Mouse (Mus musculus): Measurements from ENCODE around the gene Tbc1d17.

The Tbc1d17 gene

GRCm38 (mm10) chr7:44852259-44853027 is 3.6 kb upstream of the Tbc1d17 start:
- no peak for DNase-seq (ENCODE audit: low spot score)

DNA sequence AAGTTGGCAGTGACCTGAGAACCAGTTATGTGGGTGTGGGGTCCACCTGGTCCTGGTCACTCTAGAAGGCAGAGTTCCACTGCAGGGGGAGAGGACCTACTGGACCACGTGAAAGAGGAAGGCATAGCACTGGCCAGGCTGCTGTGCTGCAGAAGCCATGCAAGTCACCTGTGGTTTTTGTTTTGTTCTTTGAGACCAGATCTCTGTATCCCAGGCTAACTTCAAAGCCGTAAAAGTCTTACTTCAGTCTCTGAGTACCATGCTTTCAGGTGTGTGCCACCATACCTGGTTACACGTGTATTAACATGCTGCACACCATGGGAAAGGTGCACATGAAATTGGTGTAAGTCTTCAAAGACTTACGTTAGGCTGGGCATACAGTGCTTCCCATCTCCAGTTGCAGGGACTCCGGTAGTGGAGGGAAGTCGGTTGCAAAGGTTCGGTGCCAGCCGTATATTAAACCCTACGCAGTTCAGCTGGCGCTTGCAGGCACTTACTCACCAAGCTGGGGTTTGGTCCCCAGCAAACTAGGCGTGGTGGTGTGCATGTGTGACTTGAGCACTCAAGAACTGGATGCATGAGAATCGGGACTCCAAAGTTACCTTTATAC is 2.9 kb upstream of the Tbc1d17 start:
- DNase-seq (ENCODE audit: low spot score) = no peak

DNA sequence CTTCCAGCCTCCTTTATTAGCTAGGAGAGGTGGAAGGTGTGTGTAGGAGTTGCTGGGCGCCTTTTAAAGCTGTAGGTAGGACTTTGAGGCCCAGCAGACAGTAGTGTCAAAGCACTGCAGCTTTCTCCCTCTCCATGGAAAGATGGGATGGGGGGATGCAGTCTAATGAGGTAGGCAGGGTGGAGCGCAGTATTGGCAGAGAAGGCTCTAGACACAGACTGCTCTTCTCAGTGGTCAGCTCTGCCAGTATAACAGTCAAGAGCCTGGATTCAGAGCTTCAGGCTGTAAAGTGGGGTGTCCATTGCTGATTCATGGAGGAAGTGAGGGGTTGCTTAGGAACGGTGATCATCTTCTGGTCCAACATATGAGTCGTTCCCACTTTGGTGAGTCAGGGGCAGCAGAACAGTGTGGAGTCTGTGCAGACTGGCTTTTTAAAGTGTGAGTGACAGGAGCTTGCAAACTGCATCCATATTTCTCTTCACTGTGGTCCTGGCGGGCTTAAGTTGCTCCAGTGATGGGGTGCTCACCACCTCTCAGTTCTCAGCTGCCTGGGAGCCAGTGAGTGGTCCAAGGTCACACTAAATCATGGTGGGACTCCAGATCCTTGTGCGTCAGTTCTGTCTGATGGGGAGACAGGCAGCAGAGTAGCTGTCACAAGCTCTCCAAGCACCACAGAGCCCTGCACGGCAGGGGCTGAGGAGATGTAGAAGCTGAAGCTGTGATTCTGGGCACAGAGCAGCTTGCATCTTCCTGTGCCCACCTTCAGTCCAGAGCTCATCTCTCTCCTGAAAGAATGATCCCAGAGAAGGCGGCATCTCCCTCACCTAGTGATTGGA is 2.1 kb upstream of the Tbc1d17 start:
- DNase-seq (ENCODE audit: low spot score) = no peak

DNA sequence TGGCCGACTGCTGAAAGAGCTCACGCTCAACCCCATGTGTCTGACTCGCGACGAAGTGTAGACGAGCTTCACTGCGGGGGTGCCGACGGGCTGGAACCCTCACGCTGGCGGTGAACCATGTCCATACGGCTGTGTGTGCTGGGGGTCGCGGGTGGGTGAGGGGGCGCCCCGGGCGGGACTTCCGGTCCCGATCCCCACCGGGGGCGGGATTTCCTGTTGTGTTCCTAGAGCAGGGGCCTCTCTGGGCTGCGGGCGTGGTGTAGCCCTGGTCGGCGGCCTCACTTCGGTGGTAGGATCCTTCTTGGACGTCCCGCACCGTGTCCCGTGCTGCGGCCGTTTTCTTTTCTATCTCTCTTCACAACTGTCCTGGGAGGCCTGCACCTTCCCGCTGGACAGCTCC is 1.3 kb upstream of the Tbc1d17 start:
- no peak for DNase-seq (ENCODE audit: low spot score)

DNA sequence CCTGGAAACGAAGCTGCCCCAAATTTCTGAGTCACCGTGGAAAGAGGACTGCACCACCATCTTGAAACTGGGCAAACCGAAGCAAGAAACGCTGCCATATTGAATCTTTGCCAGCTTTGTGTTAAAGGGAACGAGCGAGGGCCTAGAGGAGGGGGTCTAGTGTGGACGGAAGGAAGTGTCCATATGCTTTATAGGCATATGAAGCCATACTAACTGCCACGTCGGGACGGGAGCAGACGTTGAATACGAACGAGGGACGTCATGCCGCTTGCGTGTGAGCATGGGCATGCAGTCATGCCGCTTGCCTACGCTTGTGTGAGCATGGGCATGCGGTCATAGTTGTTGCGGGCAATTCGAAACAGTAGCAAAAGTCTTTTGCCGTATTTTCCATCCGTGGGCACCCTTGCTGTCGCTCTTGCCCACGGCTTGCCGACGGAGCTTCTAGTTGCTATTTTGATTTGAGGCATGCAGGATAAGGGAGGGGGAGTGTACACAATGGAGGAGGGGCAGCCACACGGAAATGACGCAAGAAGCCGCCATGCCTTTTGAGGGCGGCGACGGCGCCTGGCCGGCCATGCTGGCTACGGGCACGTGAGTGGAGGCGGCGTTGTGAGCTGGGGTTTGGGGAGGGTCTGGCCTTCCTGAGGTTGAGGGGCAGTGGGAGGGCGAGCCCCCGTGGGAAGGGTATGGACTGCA is 685 bp upstream of the Tbc1d17 start:
- DNase-seq (ENCODE audit: low spot score) = peak; percentile 67

DNA sequence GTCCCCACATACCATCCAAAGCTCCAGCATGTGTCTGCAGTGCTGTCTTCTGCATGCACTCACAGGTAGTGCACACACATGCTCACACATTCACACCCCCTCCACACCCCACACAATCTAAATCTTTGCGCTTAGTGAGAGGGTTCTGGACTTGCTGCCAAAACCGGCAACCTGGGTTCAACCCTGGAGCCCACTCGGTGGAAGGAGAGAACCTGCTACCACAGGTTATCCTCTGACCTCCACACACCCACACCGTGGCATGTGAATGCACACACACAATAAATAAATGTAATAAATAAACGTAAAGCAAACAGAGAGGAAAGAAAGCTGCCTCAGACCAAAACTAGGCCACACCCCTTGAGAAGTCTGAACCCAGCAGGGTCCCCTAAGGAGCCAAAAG is 1.1 kb downstream of the Tbc1d17 start:
- no peak for DNase-seq (ENCODE audit: low spot score)

- no peak for DNase-seq (ENCODE audit: low spot score)
Observed at GRCm38 (mm10) chr7:44846804-44847203, 2.1 kb downstream of the Tbc1d17 start.

DNA sequence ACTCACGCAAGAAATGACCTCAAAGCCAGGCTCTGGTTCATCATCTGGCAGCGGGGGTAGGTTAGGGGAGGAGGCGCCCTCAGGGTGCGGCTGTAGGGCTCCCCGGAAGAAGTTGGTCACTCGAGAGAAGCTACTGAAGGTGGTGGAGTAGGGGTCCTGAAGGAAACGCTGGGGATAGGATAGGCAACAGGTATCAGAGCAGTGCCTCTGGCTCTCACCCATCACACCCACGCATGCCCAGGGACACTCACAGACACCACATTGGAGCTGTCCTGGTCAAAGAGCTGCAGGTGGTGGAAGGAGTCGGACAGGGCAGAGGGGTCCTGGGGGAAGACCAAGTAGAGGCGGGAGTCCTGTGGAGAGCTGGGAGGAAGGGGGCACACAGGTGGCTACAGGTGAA is 3.9 kb downstream of the Tbc1d17 start:
- DNase-seq (ENCODE audit: low spot score) = no peak

- DNase-seq (ENCODE audit: low spot score) = no peak
Observed at GRCm38 (mm10) chr7:44841825-44842463, 6.9 kb downstream of the Tbc1d17 start.

- DNase-seq (ENCODE audit: low spot score) = no peak
Observed at GRCm38 (mm10) chr7:44840426-44840825, 8.5 kb downstream of the Tbc1d17 start.

GRCm38 (mm10) chr7:44839491-44840191 is 9.2 kb downstream of the Tbc1d17 start:
- no peak for DNase-seq (ENCODE audit: low spot score)

DNA sequence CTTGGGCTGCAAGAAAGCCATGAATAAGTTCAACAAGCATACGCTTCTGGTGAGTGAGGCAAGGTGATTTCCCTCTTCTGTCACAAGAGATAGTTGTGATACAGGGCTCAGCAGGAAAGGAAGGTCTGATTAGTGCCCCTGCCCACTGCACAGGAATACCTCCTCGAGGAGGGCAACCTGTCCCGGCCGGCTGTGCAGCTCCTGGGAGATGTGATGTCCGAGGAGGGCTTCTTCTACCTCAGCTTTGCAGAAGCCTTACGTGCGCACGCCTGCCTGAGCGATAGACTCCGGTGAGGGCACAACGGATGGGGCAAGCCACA is 9.7 kb downstream of the Tbc1d17 start:
- DNase-seq (ENCODE audit: low spot score) = no peak

DNA sequence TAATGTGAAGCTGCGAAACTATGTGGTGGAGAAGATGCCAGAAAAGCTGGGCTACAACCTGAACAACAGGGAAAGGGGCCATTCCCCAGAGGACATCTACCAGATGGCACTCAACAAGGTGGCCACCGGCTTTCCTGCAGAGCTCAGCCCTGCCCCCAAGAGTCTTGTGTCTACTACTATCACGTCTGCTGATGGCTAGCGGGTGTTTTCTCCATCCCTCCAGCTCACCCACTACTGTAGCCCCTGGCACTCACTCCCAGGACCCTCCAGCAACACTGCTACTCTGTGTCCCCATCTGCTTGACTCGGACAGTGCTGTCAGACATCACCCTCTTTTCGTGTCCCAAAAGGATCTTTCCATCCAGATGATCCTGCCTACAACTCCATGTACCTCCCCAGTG is 10.8 kb downstream of the Tbc1d17 start:
- DNase-seq (ENCODE audit: low spot score) = no peak

DNA sequence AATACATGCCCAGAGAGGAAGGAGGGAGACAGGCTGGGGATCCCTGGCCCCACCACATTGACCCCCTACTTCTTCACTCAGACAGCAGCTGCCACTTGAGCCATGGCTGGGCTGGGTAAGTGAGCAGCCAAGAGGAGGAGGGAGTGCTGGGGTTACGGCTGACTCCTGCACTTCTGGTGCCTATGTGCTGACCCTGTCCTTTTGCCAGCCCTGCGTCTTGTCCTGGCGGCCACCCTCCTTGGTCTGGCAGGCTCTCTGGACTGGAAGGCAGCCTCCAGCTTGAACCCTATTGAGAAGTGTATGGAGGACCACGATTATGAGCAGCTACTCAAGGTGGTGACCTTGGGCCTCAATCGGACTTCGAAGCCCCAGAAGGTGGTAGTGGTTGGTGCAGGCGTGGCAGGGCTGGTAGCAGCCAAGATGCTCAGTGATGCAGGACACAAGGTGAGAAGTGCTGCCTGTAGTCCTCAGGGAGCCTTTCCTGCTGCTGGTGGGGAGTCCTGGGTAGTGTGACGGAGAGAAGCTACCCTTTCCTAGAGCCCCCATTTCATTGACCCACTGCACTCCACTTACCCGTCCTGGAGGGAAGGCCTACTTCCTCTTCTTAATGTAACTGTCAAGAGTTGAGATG is 12.3 kb downstream of the Tbc1d17 start:
- DNase-seq (ENCODE audit: low spot score) = no peak

DNA sequence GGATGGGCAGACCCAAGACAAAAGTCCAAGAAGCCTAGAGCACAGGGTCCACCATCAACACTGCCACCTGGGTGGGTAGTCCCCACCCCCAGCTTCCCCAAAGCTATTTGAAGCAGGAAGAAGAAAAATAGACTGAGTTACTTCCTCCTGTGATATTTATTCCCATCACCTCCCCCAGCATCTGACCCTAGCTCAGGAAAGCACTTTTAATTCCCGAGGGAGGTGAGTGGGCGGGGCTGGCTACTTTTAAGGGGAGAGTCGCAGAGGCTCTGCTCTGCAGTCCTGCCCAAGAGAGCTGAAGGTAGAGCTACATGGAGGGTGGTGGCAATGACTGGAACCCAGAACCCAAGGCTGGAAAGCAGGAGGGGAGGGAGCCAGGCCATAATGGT is 12.9 kb downstream of the Tbc1d17 start:
- DNase-seq (ENCODE audit: low spot score) = no peak

DNA sequence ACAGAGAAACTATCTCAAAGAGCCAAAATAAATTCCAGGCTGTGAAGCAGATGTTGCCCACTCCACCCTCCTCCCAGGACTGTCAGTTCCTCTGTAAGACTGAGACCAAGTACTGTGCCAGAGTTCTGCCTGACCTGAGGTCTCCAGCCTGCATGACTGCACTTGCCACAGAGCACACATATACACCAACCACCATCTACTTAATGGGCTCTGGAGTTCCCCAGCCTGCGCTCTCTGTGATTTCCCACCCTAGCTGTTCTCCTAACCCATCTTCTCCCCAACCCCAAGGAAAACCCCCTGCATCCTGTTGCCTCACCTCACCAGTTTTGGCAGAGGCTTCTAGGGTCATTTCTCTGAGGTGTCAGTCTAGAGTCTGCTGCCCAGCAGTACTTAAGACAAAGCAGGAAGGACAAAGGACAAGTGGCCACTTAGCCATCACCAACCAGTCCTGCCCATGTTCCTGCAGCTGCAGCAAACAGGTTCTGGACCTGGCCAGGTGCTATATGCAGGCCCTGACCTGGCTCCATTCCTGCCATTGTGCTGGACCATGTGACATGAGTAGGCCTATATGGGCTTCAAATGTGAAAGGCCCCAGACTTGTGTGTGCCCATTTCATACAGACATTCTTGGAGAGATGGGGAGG is 13.4 kb downstream of the Tbc1d17 start:
- no peak for DNase-seq (ENCODE audit: low spot score)

GRCm38 (mm10) chr7:44832763-44833162 is 16.1 kb downstream of the Tbc1d17 start:
- DNase-seq (ENCODE audit: low spot score) = no peak

- DNase-seq (ENCODE audit: low spot score) = no peak
Observed at GRCm38 (mm10) chr7:44828706-44829105, 20.2 kb downstream of the Tbc1d17 start.

GRCm38 (mm10) chr7:44826771-44827170 is 22.1 kb downstream of the Tbc1d17 start:
- DNase-seq (ENCODE audit: low spot score) = no peak

- no peak for DNase-seq (ENCODE audit: low spot score)
Observed at GRCm38 (mm10) chr7:44824872-44825271, 24.0 kb downstream of the Tbc1d17 start.
